Mouse (Mus musculus) retina, postnatal 7 days (tissue): Measurements from ENCODE around the gene Phospho2.

Experiments
- DNase-seq: peaks from one replicate; pipeline ENCODE4 v3.0.0-alpha.2; 2012; ENCODE audit warnings: low read depth, low spot score

The Phospho2 gene

GRCm38 (mm10) chr2:69823129-69823677 lies 33.8 kb downstream of the Phospho2 start:
- DNase-seq, result no peak

GRCm38 (mm10) chr2:69825898-69826297 lies 36.5 kb downstream of the Phospho2 start:
- no peak for DNase-seq

GRCm38 (mm10) chr2:69826380-69826779 lies 37.0 kb downstream of the Phospho2 start:
- no peak for DNase-seq

GRCm38 (mm10) chr2:69828031-69828430 lies 38.6 kb downstream of the Phospho2 start:
- no peak for DNase-seq

GRCm38 (mm10) chr2:69829680-69830079 lies 40.3 kb downstream of the Phospho2 start:
- no peak for DNase-seq

GRCm38 (mm10) chr2:69830116-69830515 lies 40.7 kb downstream of the Phospho2 start:
- no peak for DNase-seq

- DNase-seq, result no peak
These were observed 48.0 kb downstream of the Phospho2 start for GRCm38 (mm10) chr2:69837244-69837967.

GRCm38 (mm10) chr2:69837996-69838395 lies 48.6 kb downstream of the Phospho2 start:
- no peak for DNase-seq

GRCm38 (mm10) chr2:69838707-69839106 lies 49.3 kb downstream of the Phospho2 start:
- no peak for DNase-seq

- DNase-seq, result no peak
These were observed 50.8 kb downstream of the Phospho2 start for GRCm38 (mm10) chr2:69840261-69840660.

- DNase-seq, result no peak
These were observed 59.8 kb downstream of the Phospho2 start for GRCm38 (mm10) chr2:69849215-69849614.
